Comparison of ENCODE assay signal across 29 mouse cellular contexts in genomic region chr4:138712096-138712495, GRCm38 (mm10). TPM values are rescaled to one million over a fixed set of nuclear protein-coding genes. Genes with fewer than 3 reads are reported as not detected.
DNase-seq lines count a peak whose midpoint lies in the region; TF ChIP-seq lines count a peak whose summit lies in the region.
"Had no signal": no experiment of that assay in that cellular context is flagged by ENCODE, and none has a peak within 500 bp of the region (broad histone marks: within the 10 kb centered on the region; RNA-seq: fewer than 3 reads in every experiment).

No protein-coding gene starts in this region.

- no peak for TF ChIP-seq CTCF in left cerebral cortex, adult 2 months (IDR thresholded peaks at IDR 0.05)

- no peak overlapping the region for H3K4me3 ChIP-seq in left cerebral cortex, adult 2 months
- H3K4me3 ChIP-seq: forebrain, embryonic 10.5 days; forebrain, embryonic 13.5 days; hindbrain, embryonic 12.5 days; hindbrain, embryonic 15.5 days had no signal

- intact Hi-C loops in left cerebral cortex, adult 2 months (cut with DNase I), result no loop called here

- DNase-seq in adrenal gland, postnatal 14 days, result peak; percentile 2
- DNase-seq in adrenal gland, adult 2 months, result no peak
- peak; percentile 52 for DNase-seq in cerebellum, adult 9-10 months
- DNase-seq in cerebellum, postnatal 4 days (ENCODE audit: low spot score in 2 of 2), result no peak
- DNase-seq in cerebellum, postnatal 14 days, result peak; percentile 40 to 45
- DNase-seq in cerebellum, postnatal 36 days, result no peak
- no peak for DNase-seq in left cerebral cortex, adult 2 months (ENCODE audit: extremely low spot score in 1 of 2, low spot score in 2 of 2)
- no peak for DNase-seq in left cerebral cortex, adult 8-10 months (ENCODE audit: low spot score in 2 of 2)
- DNase-seq: adrenal gland, adult 8-10 months; adrenal gland, postnatal 36 days; B cell, adult 2 months; gastrocnemius, postnatal 10 days; heart, adult 11 months; kidney, adult 8-10 months had no signal

- H3K27ac ChIP-seq in left cerebral cortex, adult 2 months, result peak overlapping the region; percentile 12; the same call in 1 of the 2 replicates
- H3K27ac ChIP-seq: forebrain, embryonic 10.5 days; forebrain, embryonic 13.5 days; hindbrain, embryonic 12.5 days had no signal

RNA-seq across cellular contexts. Expression of gene Pla2g2c, which starts 12.5 kb away (rescaled TPM):
- not detected in 2 replicates for total RNA-seq in adrenal gland, postnatal 14 days (2021)
- total RNA-seq in adrenal gland, adult 2 months (2021), result under 1 TPM in 1 of 2 experiments, not detected in 1; 0.24 TPM
- 0.30 and 0.32 TPM in 2 replicates for polyA plus RNA-seq in adrenal gland, adult 2 months (2012; rRNA removed)
- total RNA-seq in left cerebral cortex, adult 2 months (2021), result not detected
- under 1 TPM; 0.14 to 0.51 (median 0.26) TPM for total RNA-seq in left cerebral cortex, adult 8-10 months (2022)
- total RNA-seq: CH12.LX; gastrocnemius, adult 18-20 months; hematopoietic stem cell, adult 5-6 weeks had no signal
- polyA plus RNA-seq: forebrain, embryonic 16.5 days; G1E; Patski had no signal

RNA-seq across cellular contexts. Expression of gene Ubxn10, which starts 24.9 kb away (rescaled TPM):
- 0.89 and 1.1 TPM in 2 replicates for total RNA-seq in adrenal gland, postnatal 14 days (2021)
- 1 to 10 TPM in 1 of 2 experiments, under 1 TPM in 1; 0.52 to 1.6 TPM for total RNA-seq in adrenal gland, adult 2 months (2021)
- 1.9 and 2.0 TPM in 2 replicates for polyA plus RNA-seq in adrenal gland, adult 2 months (2012; rRNA removed)
- 1 to 10 TPM; 1.4 to 1.5 TPM for total RNA-seq in left cerebral cortex, adult 2 months (2021)
- total RNA-seq in left cerebral cortex, adult 8-10 months (2022), result 1 to 10 TPM; 1.2 to 2.4 (median 1.5) TPM
- total RNA-seq: CH12.LX; hematopoietic stem cell, adult 5-6 weeks had no signal
- polyA plus RNA-seq: G1E, Patski had no signal

RNA-seq across cellular contexts. Expression of gene Pla2g2f, which starts 45.3 kb away (rescaled TPM):
- total RNA-seq in adrenal gland, postnatal 14 days (2021), result 13.7 and 14.3 TPM in 2 replicates
- 10 to 100 TPM; 20.6 to 34.4 TPM for total RNA-seq in adrenal gland, adult 2 months (2021)
- 54.0 and 67.7 TPM in 2 replicates for polyA plus RNA-seq in adrenal gland, adult 2 months (2012; rRNA removed)
- not detected for total RNA-seq in left cerebral cortex, adult 2 months (2021)
- total RNA-seq in left cerebral cortex, adult 8-10 months (2022), result not detected
- total RNA-seq: CH12.LX; gastrocnemius, postnatal 10 days; gastrocnemius, postnatal 4 days; hematopoietic stem cell, adult 5-6 weeks had no signal
- polyA plus RNA-seq: embryonic facial prominence, embryonic 11.5 days; forebrain, embryonic 10.5 days; forebrain, embryonic 13.5 days; forebrain, embryonic 16.5 days; G1E; heart, embryonic 11.5 days; heart, embryonic 14.5 days; heart, postnatal 0 days; hindbrain, embryonic 12.5 days; Patski had no signal

Comparison
In these comparisons a context has a peak if more than half of its experiments do, and no peak if none do; other contexts are left out.
1. DNase-seq: peak in adrenal gland, postnatal 14 days (single experiment), cerebellum, adult 9-10 months (single experiment) and cerebellum, postnatal 14 days (2 of 2); none in adrenal gland, adult 2 months (single experiment), cerebellum, postnatal 4 days (0 of 2), cerebellum, postnatal 36 days (0 of 2), left cerebral cortex, adult 2 months (0 of 2) and left cerebral cortex, adult 8-10 months (0 of 2).
2. RNA of gene Pla2g2f, which starts 45.3 kb away (total RNA-seq): 20.6 to 34.4 TPM in adrenal gland, adult 2 months and 13.7 to 14.3 TPM in adrenal gland, postnatal 14 days; not detected in left cerebral cortex, adult 2 months and not detected in left cerebral cortex, adult 8-10 months; every median in the first group is over 10 times any median in the second.